Mouse (Mus musculus) thymus, adult 18-20 months (tissue): ENCODE measurements around the gene St3gal5.

ENCODE experiments used
- DNase-seq, 2 experiments: peaks; one replicate each; pipeline ENCODE4 v3.0.0; 2022; ENCODE audit warnings: mixed read lengths in 2 of 2

St3gal5 gene

GRCm38 (mm10) chr6:72164321-72165275 is 67.2 kb downstream of the St3gal5 start:
- peak; percentile 58 for DNase-seq

- no peak for DNase-seq
Observed at GRCm38 (mm10) chr6:72165907-72166306, 68.5 kb downstream of the St3gal5 start.

DNA sequence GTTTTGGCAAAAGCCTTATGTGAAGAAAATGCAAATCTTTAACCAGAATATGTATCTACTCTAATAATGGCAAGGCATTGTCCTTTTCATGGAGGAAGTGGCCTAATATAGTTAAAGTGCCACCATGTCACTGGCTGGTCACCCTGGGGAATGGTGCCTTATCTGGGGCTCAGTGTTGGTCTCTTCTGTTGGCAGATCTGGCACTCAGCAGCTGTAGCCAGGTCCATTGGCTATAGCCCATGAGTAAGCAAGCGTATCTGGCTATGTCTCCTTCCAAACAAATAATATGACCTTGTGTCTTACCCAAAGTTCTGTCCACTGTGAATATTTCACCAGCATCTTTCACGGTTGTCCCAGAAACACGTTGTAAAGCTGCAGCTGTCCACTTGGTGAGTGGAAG is 74.0 kb downstream of the St3gal5 start:
- no peak for DNase-seq

- DNase-seq = no peak
Observed at GRCm38 (mm10) chr6:72173350-72173749, 76.0 kb downstream of the St3gal5 start.

DNA sequence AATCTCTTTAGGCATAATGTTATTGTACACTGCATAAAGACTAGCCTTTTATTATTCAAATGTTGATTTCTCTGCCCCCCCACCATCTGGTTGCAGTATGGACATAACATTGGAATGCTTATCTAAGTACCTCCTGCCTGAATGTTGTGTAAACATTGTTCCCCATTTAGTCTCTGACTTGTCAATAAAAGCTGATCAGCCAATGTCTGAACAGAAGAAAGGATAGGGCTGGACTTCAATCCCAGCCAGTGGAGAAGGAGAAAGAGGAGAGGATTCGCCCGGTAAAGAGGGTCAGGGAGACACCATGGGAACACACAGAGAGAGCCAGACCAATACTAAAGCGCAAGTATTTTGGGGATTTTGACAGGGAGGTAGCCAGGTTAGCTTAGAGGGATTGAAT is 78.0 kb downstream of the St3gal5 start:
- no peak for DNase-seq

DNA sequence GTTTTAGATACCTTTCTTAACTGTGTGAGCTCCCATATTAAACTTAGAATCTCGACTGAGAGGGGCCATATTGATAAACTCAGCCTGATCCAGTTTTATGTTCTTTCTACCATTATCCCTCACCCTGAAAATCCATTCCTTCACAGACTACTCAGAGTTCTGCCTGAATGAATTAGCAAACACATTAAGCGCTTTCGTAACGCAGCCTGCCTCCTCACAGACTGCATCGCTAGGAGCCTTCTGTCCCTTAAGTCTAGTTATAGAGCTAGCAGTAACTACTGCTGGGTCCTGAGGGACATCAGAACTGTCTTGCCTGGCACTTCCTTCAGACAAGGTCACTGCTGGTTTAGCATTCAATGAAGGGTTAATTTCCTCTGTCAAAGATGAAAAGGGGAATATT is 78.6 kb downstream of the St3gal5 start:
- no peak for DNase-seq

DNA sequence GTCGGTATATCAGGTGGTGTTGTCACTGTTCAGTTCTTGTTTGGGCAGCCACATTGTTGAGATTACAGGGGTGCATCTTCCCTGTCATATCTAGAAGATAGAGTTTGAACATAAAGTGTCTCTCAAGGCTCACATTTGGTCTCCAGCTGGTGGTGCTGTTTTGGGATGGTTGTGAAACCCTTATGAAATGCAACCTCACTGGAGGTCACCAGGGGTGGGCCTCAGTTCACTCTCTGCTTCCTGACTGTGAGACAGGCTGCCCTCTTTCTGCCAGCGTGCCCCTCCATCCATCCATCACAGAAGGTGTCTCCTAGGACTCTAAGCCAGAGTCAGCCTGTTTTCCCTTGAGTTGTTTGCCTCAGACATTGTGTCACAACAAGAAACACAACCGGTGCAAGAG is 80.0 kb downstream of the St3gal5 start:
- DNase-seq = no peak

GRCm38 (mm10) chr6:72179006-72179405 is 81.6 kb downstream of the St3gal5 start:
- no peak for DNase-seq

DNA sequence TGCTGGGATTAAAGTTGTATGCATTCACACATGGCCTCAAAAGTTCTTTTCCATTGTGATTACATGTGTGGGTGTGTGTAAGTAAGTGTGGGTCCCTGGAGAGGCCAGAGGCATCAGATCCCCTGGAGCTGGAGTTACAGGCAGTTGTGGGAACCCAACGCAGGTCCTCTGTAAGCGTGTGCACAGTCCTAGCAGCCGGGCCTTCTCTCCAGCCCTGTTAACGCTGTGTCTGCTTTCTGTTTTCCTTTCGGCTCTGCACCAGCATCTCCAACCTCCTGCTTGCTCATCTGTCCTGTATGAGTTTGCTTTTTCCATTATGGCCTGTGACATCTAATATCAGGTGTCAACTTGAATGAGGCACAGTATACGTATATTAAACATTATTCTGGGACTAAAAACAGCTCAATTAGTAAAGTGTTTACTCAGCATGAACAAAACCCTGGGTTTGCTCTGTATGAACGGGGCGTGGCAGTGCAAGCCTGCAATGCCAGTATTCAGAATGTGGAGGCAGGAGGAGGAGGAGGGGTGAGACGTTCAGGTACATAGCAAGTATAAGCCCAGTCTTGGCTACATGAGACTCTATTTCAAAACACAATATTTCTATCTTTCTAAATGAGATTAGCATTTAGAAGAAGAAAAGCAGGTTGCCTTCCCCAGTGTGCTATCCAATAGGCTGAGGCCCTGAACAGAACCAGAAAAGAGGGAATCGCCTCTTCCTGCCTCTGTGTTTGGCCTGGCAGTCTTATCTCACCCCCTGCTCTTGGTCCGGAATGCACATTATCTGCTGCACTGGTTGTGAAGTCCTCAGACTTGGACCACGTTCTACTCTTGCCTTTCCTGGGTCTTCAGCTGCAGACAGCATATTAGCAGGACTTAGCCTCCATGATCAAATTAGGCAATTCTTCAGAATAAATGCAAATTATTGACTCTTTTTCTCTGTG is 82.4 kb downstream of the St3gal5 start:
- DNase-seq = no peak

DNA sequence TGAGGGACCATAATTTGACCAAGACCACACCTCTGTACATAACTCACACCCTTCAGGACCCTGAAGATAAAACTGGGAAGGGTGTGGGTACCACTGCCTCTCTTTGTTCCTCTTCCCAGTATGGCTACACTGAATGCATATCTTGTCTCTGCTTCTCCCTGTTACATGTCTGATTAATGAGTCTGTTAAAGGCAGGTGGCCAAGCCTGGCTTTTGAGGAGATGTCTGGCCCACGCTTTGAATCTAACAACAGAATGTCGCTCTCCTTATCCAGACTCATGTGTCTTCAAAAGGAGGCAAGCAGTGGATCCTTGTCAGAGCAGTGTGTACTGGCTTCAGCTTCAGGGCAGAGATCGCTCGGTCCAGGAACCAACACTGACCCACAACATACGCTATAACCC is 87.2 kb downstream of the St3gal5 start:
- no peak for DNase-seq

DNA sequence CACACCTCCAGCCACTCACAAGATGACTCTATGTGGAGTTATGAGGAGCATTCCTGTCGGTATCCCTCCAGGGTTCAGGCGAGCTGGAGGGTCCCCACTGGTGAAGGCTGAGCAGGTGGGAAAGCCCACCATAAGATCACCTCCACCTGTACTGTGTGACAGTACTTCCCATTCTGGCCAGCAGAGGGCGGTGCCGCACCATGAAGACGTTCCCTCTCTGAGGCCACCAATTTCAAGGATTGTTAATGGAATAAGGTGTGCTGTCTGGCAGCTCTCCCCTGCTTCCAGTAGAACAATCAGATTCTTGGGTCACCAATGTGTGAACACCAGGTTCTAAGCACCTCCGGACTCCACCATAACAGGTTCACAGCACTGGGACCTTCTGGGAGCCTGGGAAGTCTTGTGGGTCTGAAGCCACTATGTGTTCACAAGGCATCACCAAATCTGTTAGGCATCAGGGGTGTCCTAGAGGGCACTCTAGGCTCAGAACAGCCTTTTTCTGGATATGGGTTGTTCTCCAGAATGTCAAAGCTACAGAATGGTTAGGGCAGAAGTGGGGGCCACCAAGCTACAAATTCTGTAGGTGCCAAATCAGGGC is 88.6 kb downstream of the St3gal5 start:
- peak; percentile 37 to 41 for DNase-seq

- no peak for DNase-seq
Observed at GRCm38 (mm10) chr6:72186809-72187208, 89.4 kb downstream of the St3gal5 start.

- no peak for DNase-seq
Observed at GRCm38 (mm10) chr6:72189061-72189863, 91.9 kb downstream of the St3gal5 start.

- DNase-seq = no peak
Observed at GRCm38 (mm10) chr6:72190120-72190519, 92.7 kb downstream of the St3gal5 start.

- no peak for DNase-seq
Observed at GRCm38 (mm10) chr6:72190577-72190976, 93.2 kb downstream of the St3gal5 start.

DNA sequence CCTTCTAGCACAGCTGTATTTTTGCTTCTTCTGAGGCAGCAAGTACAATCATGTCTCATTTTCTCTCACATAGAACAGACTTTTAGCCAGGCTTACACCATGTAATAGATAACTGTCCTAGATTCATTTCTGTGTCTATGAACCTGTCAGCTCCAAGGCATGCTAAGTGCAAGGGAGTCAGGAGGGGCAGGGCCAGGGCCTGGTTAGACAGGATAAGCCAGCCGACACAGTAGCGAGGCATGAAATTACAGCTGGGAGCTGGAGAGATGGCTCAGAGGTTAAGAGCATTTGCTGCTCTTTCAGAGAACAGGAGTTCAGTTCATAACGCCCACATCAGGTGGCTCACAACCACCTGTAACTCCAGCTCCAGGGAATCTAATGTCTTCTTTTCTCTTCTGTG is 99.3 kb downstream of the St3gal5 start:
- no peak for DNase-seq

- no peak for DNase-seq
Observed at GRCm38 (mm10) chr6:72197515-72197914, 100.1 kb downstream of the St3gal5 start.

GRCm38 (mm10) chr6:72200595-72201256 is 103.3 kb downstream of the St3gal5 start:
- no peak for DNase-seq

GRCm38 (mm10) chr6:72202732-72203131 is 105.3 kb downstream of the St3gal5 start:
- no peak for DNase-seq

- DNase-seq = no peak
Observed at GRCm38 (mm10) chr6:72203279-72203678, 105.9 kb downstream of the St3gal5 start.
